9 mouse cellular contexts compared by ENCODE assay signal in genomic region chr12:24644125-24644571, GRCm38 (mm10). TPM values are rescaled to one million over a fixed set of nuclear protein-coding genes. Genes with fewer than 3 reads are reported as not detected.
DNase-seq lines count a peak whose midpoint lies in the region; ATAC-seq and TF ChIP-seq lines count a peak whose summit lies in the region.
"Had no signal": no experiment of that assay in that cellular context is flagged by ENCODE, and none has a peak within 500 bp of the region (broad histone marks: within the 10 kb centered on the region; RNA-seq: fewer than 3 reads in every experiment).

No protein-coding gene starts in this region.

- peaks cover 13% of the 10 kb centered on the region for H3K4me1 ChIP-seq in heart, adult 2 months (ENCODE audit: control insufficient read depth, insufficient read depth, low read length)
- 0 out of 2 replicates have a peak, but pooled peaks cover 3% of the 10 kb centered on the region for H3K4me1 ChIP-seq in lung, embryonic 14.5 days (ENCODE audit: insufficient read depth)
- H3K4me1 ChIP-seq in forebrain, embryonic 10.5 days = peaks cover 5% of the 10 kb centered on the region; the same call in 1 of the 2 replicates

- intact Hi-C loops in heart, adult 2 months (cut with DNase I) = no loop called here

- H3K4me3 ChIP-seq in heart, adult 2 months = no peak overlapping the region
- H3K4me3 ChIP-seq in lung, embryonic 14.5 days (ENCODE audit: low read depth, low read length) = no peak overlapping the region
- no peak overlapping the region for H3K4me3 ChIP-seq in forebrain, embryonic 10.5 days

- H3K79me2 ChIP-seq in heart, adult 2 months (replicated peaks; ENCODE audit: control insufficient read depth, insufficient read depth, low read length) = no peaks in the 10 kb centered on the region

- peak; percentile 22 for DNase-seq in urinary bladder, postnatal 14 days (ENCODE audit: low spot score)
- no peak for DNase-seq in urinary bladder, postnatal 4 days (ENCODE audit: low spot score in 2 of 2)
- peak in 1 of 2 experiments; percentile 35 for DNase-seq in heart, adult 2 months
- DNase-seq in lung, embryonic 14.5 days = peak; percentile 47
- no peak for DNase-seq in right cerebral cortex, adult 2 months (ENCODE audit: low spot score in 2 of 2)
- DNase-seq in cerebellum, postnatal 10 days = no peak
- no peak for DNase-seq in forebrain, embryonic 10.5 days (ENCODE audit: extremely low spot score, low spot score)
- DNase-seq in testis, postnatal 10 days (ENCODE audit: low spot score) = no peak
- DNase-seq: adrenal gland, postnatal 14 days had no signal

- no peak for TF ChIP-seq CTCF in heart, adult 2 months (IDR thresholded peaks at IDR 0.05)
- TF ChIP-seq CTCF in lung, embryonic 14.5 days (IDR thresholded peaks at IDR 0.05; ENCODE audit: low read depth) = no peak

- H3K27me3 ChIP-seq in heart, adult 2 months (ENCODE audit: control insufficient read depth, insufficient read depth, low read length) = no peaks in the 10 kb centered on the region
- no peaks in the 10 kb centered on the region for H3K27me3 ChIP-seq in lung, embryonic 14.5 days (ENCODE audit: insufficient read depth, low read length)
- peaks cover 5% of the 10 kb centered on the region; the same call in 1 of the 2 replicates for H3K27me3 ChIP-seq in forebrain, embryonic 10.5 days (ENCODE audit: poor library complexity, severe bottlenecking)

- no peaks in the 10 kb centered on the region for H3K36me3 ChIP-seq in heart, adult 2 months (ENCODE audit: control insufficient read depth, insufficient read depth, low read length)
- no peaks in the 10 kb centered on the region for H3K36me3 ChIP-seq in lung, embryonic 14.5 days (ENCODE audit: insufficient read depth)
- H3K36me3 ChIP-seq in forebrain, embryonic 10.5 days (replicated peaks) = no peaks in the 10 kb centered on the region

- no peak overlapping the region for H3K9ac ChIP-seq in heart, adult 2 months (ENCODE audit: low read depth, low read length)
- H3K9ac ChIP-seq in lung, embryonic 14.5 days = no peak overlapping the region

- WGBS in heart, adult 2 months = 25% methylated on average over 1 of the region's 1 CpGs
- 42% methylated on average over 1 of the region's 1 CpGs for WGBS in lung, embryonic 14.5 days
- WGBS in forebrain, embryonic 10.5 days = 78% methylated on average over 1 of the region's 1 CpGs

- TF ChIP-seq EP300 in heart, adult 2 months (IDR thresholded peaks at IDR 0.05; ENCODE audit: insufficient read depth, low read depth, low read length) = no peak

- no peaks in the 10 kb centered on the region for H3K9me3 ChIP-seq in lung, embryonic 14.5 days (ENCODE audit: low read depth, low read length)
- no peaks in the 10 kb centered on the region for H3K9me3 ChIP-seq in forebrain, embryonic 10.5 days

- H3K27ac ChIP-seq in heart, adult 2 months = peak overlapping the region; percentile 40
- no peak overlapping the region for H3K27ac ChIP-seq in lung, embryonic 14.5 days (ENCODE audit: low read depth)
- H3K27ac ChIP-seq in forebrain, embryonic 10.5 days = no peak overlapping the region

- peak; percentile 64 for ATAC-seq in lung, embryonic 14.5 days (ENCODE audit: insufficient read depth)

- H3K4me2 ChIP-seq in lung, embryonic 14.5 days = no peak overlapping the region

- TF ChIP-seq POLR2A in heart, adult 2 months (IDR thresholded peaks at IDR 0.05; ENCODE audit: insufficient read depth, low read depth, low read length) = no peak

RNA-seq across cellular contexts. Expression of gene Klf11, which starts 6.9 kb away (rescaled TPM):
- total RNA-seq in heart, adult 2 months (2021) = 10 to 100 TPM in 1 of 2 experiments, 1 to 10 TPM in 1; 7.8 to 13.5 TPM
- 8.8 and 15.1 TPM in 2 replicates for polyA plus RNA-seq in heart, adult 2 months (2012; rRNA removed)
- polyA plus RNA-seq in lung, embryonic 14.5 days (2014; fragmentation: Nextera tagmentation; extraction: Ambion mirVana) = 12.3 and 13.4 TPM in 2 replicates
- 10.5 and 10.6 TPM in 2 replicates for polyA plus RNA-seq in forebrain, embryonic 10.5 days (2016; fragmentation: Nextera tagmentation; extraction: Ambion mirVana)

RNA-seq across cellular contexts. Expression of gene Cys1, which starts 37.5 kb away (rescaled TPM):
- 1 to 10 TPM; 3.3 to 4.0 TPM for total RNA-seq in heart, adult 2 months (2021)
- 5.6 and 7.4 TPM in 2 replicates for polyA plus RNA-seq in heart, adult 2 months (2012; rRNA removed)
- polyA plus RNA-seq in lung, embryonic 14.5 days (2014; fragmentation: Nextera tagmentation; extraction: Ambion mirVana) = 1.3 and 2.4 TPM in 2 replicates
- polyA plus RNA-seq in forebrain, embryonic 10.5 days (2016; fragmentation: Nextera tagmentation; extraction: Ambion mirVana) = 0.40 and 0.79 TPM in 2 replicates

Comparison
In these comparisons a context has a peak if more than half of its experiments do, and no peak if none do; other contexts are left out.
1. DNase-seq: peak in urinary bladder, postnatal 14 days (single experiment) and lung, embryonic 14.5 days (single experiment); none in urinary bladder, postnatal 4 days (0 of 2), right cerebral cortex, adult 2 months (0 of 2), cerebellum, postnatal 10 days (0 of 2), forebrain, embryonic 10.5 days (single experiment) and testis, postnatal 10 days (single experiment).